Mouse (Mus musculus) ES-Bruce4 (cell line): ENCODE data around the gene Trmt1l. TPM values are rescaled to one million over a fixed set of nuclear protein-coding genes. Genes with fewer than 3 reads are reported as not detected.

Experiments
- H3K27ac ChIP-seq: 2 replicates; pipeline ENCODE4 v1.5.1; 2012; ENCODE audit warnings: low read length, inconsistent platforms; ENCODE audit not compliant: insufficient read depth
- H3K27me3 ChIP-seq: 2 replicates; pipeline ENCODE4 v1.6.1; 2012; ENCODE audit warnings: mild to moderate bottlenecking, low read length, inconsistent platforms; ENCODE audit not compliant: control insufficient read depth, poor library complexity, insufficient read depth, severe bottlenecking
- H3K36me3 ChIP-seq: 2 replicates; pipeline ENCODE4 v1.6.1; 2012; ENCODE audit warnings: inconsistent platforms, mild to moderate bottlenecking, low read length, moderate library complexity; ENCODE audit not compliant: control insufficient read depth, poor library complexity, insufficient read depth, severe bottlenecking
- H3K4me1 ChIP-seq: one replicate; pipeline ENCODE4 v1.8.1; 2011; ENCODE audit warnings: low read length; ENCODE audit not compliant: control insufficient read depth, insufficient read depth
- H3K4me3 ChIP-seq: 2 replicates; pipeline ENCODE4 v1.5.1; 2011; ENCODE audit warnings: low read depth, mild to moderate bottlenecking, low read length
- H3K9ac ChIP-seq: 2 replicates; pipeline ENCODE4 v1.6.1; 2012; ENCODE audit warnings: low read depth, mild to moderate bottlenecking, inconsistent platforms; ENCODE audit not compliant: poor library complexity, severe bottlenecking
- H3K9me3 ChIP-seq: replicated peaks from 2 replicates; pipeline ENCODE4 v1.6.1; 2012; ENCODE audit warnings: mild to moderate bottlenecking, low read length, inconsistent platforms; ENCODE audit not compliant: control insufficient read depth, poor library complexity, insufficient read depth, severe bottlenecking
- CTCF ChIP-seq: IDR thresholded peaks from one replicate; pipeline ENCODE4 v1.8.1; 2011; ENCODE audit warnings: low read depth, low read length
- EP300 ChIP-seq: IDR thresholded peaks from 2 replicates; pipeline ENCODE4 v1.6.1; 2011; ENCODE audit warnings: low read depth, low read length; ENCODE audit not compliant: insufficient read depth
- POLR2A ChIP-seq: IDR thresholded peaks from one replicate; pipeline ENCODE4 v1.8.1; 2011; ENCODE audit warnings: low read length; ENCODE audit not compliant: insufficient read depth
- polyA plus RNA-seq: library from polyadenylated mRNA; stranded (reverse); fragments of >200 nt; gene quantifications from 2 replicates; pipeline ENCODE4 v1.2.4, GENCODE M21; 2011; ENCODE audit warnings: low read depth; ENCODE audit not compliant: missing spikeins, insufficient read depth, insufficient read length

The Trmt1l gene
- polyA plus RNA-seq, 1 experiment = 43.3 TPM

DNA sequence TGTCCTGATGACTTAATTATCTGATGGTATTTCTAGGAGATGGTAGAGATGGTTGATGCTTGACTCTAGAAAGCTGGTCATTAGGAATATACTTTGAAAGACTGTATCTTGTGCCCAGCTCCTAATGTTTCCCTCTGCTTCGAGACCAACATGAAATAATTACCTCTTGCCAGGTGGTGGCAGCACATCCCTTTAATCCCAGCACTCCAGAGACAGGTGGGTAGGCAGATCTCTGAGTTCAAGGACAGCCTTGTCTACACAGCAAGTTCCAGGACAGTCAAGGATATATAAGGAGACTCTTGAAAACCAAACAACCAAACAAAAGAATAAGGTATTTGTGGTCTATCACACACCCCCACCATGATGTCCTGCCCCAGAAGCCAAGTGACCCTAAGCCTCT lies 55.2 kb downstream of the Trmt1l start:
- no peaks in the 10 kb centered on the region for H3K27me3 ChIP-seq
- TF ChIP-seq POLR2A (no peak), CTCF (peak; percentile 37), EP300 (no peak)
- H3K9me3 ChIP-seq = no peaks in the 10 kb centered on the region
- no peak overlapping the region for H3K4me3 ChIP-seq
- H3K27ac ChIP-seq = no peak overlapping the region
- peaks cover 13% of the 10 kb centered on the region for H3K36me3 ChIP-seq
- H3K4me1 ChIP-seq = no peaks in the 10 kb centered on the region
- no peak overlapping the region for H3K9ac ChIP-seq

DNA sequence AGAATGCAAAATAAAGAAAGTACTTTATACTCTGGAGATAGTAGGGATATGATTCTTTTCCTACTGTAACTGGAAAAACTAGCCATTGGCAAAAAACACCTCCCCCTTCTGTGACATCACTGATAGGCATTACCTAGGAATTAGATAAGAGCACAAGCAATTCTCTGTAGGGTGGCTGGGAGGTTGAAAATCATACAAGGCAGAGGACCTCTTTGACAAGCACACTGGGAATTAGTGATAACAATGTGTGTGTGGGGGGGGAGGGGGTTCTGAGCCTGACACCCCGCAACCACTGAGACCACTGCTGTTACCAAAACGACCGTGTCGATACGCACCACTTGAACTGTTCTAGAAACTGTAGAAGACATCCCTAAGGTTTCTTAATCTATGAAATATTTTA lies 56.4 kb downstream of the Trmt1l start:
- no peak for TF ChIP-seq EP300
- no peak for TF ChIP-seq POLR2A
- no peak for TF ChIP-seq CTCF
- Histone ChIP-seq H3K4me1 (no peaks in the 10 kb centered on the region), H3K4me3 (no peak overlapping the region), H3K9ac (no peak overlapping the region), H3K36me3 (peaks cover 13% of the 10 kb centered on the region), H3K27ac (no peak overlapping the region), H3K9me3 (no peaks in the 10 kb centered on the region), H3K27me3 (no peaks in the 10 kb centered on the region)

DNA sequence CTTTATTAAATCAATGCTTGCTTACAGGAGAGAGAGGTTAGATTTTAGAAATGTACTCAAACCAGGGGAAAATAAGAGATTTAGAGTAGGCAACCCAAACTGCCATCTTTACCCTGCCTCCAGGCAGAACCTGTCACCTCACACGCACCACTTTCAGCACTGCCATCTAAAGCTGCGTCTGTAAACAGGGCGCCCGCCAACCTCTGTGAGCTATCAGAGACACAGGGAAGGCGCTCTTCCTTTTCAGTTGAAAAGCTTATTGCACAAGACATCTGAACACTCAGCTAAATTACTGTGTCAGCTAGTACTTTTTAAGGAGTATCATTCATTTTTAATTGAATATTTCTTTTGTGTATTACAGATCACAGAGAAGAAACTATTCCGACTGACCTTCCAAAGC lies 61.5 kb downstream of the Trmt1l start:
- Histone ChIP-seq H3K4me1 (no peaks in the 10 kb centered on the region), H3K27ac (no peak overlapping the region), H3K9me3 (no peaks in the 10 kb centered on the region), H3K36me3 (no peaks in the 10 kb centered on the region), H3K27me3 (no peaks in the 10 kb centered on the region), H3K4me3 (no peak overlapping the region), H3K9ac (no peak overlapping the region)
- no peak for TF ChIP-seq EP300
- no peak for TF ChIP-seq POLR2A
- TF ChIP-seq CTCF = no peak

DNA sequence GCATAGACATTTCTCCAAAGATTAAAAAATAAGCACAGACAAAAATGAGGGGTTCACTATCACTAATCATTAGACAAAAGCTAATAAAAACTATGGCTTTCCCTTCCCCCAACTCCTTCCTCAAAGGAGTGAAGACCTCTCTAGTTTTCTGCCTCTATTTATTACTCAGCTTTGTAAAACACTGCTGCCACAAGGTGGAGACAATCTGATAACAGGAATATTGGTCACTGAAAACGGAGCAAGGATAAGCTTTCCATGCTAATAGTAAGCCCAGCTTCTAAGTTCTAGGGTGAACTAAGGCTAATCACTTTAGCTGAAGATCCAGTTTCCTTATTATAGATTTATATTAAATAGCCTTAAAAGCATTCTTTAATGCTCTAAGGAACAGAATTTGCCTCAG lies 64.1 kb downstream of the Trmt1l start:
- no peak overlapping the region for H3K4me3 ChIP-seq
- H3K9me3 ChIP-seq = no peaks in the 10 kb centered on the region
- no peak overlapping the region for H3K9ac ChIP-seq
- no peaks in the 10 kb centered on the region for H3K36me3 ChIP-seq
- H3K27ac ChIP-seq = no peak overlapping the region
- no peaks in the 10 kb centered on the region for H3K27me3 ChIP-seq
- no peak for TF ChIP-seq POLR2A
- TF ChIP-seq CTCF = no peak
- no peak for TF ChIP-seq EP300
- H3K4me1 ChIP-seq = no peaks in the 10 kb centered on the region

GRCm38 (mm10) chr1:151493826-151494225 lies 65.5 kb downstream of the Trmt1l start:
- no peaks in the 10 kb centered on the region for H3K9me3 ChIP-seq
- TF ChIP-seq EP300 (no peak), POLR2A (no peak), CTCF (no peak)

DNA sequence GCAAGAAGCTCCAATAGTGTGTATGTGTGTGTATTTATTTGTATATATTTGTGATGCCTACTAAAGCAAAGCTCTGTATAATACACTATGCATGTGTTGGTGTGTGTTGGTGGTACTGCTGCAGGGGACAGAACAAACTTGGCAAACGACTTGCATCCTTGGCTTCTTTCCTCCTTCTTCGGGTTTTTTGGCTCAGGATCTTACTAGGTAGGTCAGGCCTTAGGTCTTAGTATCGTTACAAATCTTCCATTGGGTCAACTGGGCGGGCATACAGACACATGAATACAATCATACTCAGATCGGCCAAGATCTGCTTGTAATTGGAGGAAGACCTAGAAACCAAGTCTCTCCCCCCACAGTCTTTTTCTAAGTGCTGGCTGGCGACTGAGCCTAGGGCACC lies 66.4 kb downstream of the Trmt1l start:
- Histone ChIP-seq H3K27me3 (no peaks in the 10 kb centered on the region), H3K36me3 (no peaks in the 10 kb centered on the region), H3K4me1 (peaks cover 2% of the 10 kb centered on the region), H3K4me3 (no peak overlapping the region), H3K27ac (no peak overlapping the region), H3K9me3 (no peaks in the 10 kb centered on the region), H3K9ac (no peak overlapping the region; the same call in 1 of the 2 replicates)
- TF ChIP-seq CTCF = no peak
- no peak for TF ChIP-seq EP300
- TF ChIP-seq POLR2A = no peak

More at GRCm38 (mm10) chr1:151493826-151494225, 65.5 kb downstream of the Trmt1l start:
- H3K27ac ChIP-seq = no peak overlapping the region
- peaks cover 2% of the 10 kb centered on the region for H3K4me1 ChIP-seq
- no peak overlapping the region for H3K9ac ChIP-seq
- no peaks in the 10 kb centered on the region for H3K36me3 ChIP-seq
- H3K27me3 ChIP-seq = no peaks in the 10 kb centered on the region
- no peak overlapping the region for H3K4me3 ChIP-seq
